Mouse (Mus musculus) 3T3-L1 (cell line): ENCODE measurements at regions not wholly inside any gene's neighbourhood (a gene's known extent, or its start where the extent isn't known, plus 50 kb on each side); places are given as distances from the start of the nearest gene placed in this dataset.

Experiments
- DNase-seq: peaks from one replicate; pipeline ENCODE4 v3.0.0-alpha.2; 2015; ENCODE audit warnings: low read depth, low spot score

GRCm38 (mm10) chr7:77988177-77988576, 749.6 kb downstream of the Ntrk3 start:
- DNase-seq, result no peak

GRCm38 (mm10) chr7:77966658-77967057, 771.2 kb downstream of the Ntrk3 start:
- no peak for DNase-seq

- DNase-seq, result no peak
Measured at GRCm38 (mm10) chr7:77933366-77933765, 804.4 kb downstream of the Ntrk3 start.

- DNase-seq, result no peak
Measured at GRCm38 (mm10) chr7:77928479-77929467, 809.0 kb downstream of the Ntrk3 start.

GRCm38 (mm10) chr7:77899231-77899630, 838.6 kb downstream of the Ntrk3 start:
- DNase-seq, result no peak

- no peak for DNase-seq
Measured at GRCm38 (mm10) chr7:77888543-77888942, 849.3 kb downstream of the Ntrk3 start.

GRCm38 (mm10) chr7:77882605-77883354, 855.0 kb downstream of the Ntrk3 start:
- DNase-seq, result no peak

- no peak for DNase-seq
Measured at GRCm38 (mm10) chr7:77867518-77867917, 870.3 kb downstream of the Ntrk3 start.

GRCm38 (mm10) chr7:77861841-77862240, 876.0 kb downstream of the Ntrk3 start:
- no peak for DNase-seq

- no peak for DNase-seq
Measured at GRCm38 (mm10) chr7:77858436-77858835, 879.4 kb downstream of the Ntrk3 start.

- DNase-seq, result no peak
Measured at GRCm38 (mm10) chr7:77857979-77858378, 879.8 kb downstream of the Ntrk3 start.

GRCm38 (mm10) chr7:77855653-77856239, 882.1 kb downstream of the Ntrk3 start:
- DNase-seq, result no peak

GRCm38 (mm10) chr7:77855077-77855476, 882.7 kb downstream of the Ntrk3 start:
- DNase-seq, result no peak

GRCm38 (mm10) chr7:77824261-77824959, 913.4 kb downstream of the Ntrk3 start:
- DNase-seq, result no peak

- no peak for DNase-seq
Measured at GRCm38 (mm10) chr7:77812052-77812903, 925.5 kb downstream of the Ntrk3 start.

GRCm38 (mm10) chr7:77786801-77787200, 951.0 kb downstream of the Ntrk3 start:
- peak; percentile 5 for DNase-seq

GRCm38 (mm10) chr7:77771711-77772449, 965.9 kb downstream of the Ntrk3 start:
- no peak for DNase-seq

- no peak for DNase-seq
Measured at GRCm38 (mm10) chr7:77738996-77739765, 998.6 kb downstream of the Ntrk3 start.
